Mouse (Mus musculus): ENCODE data around the gene Espn. TPM values are rescaled to one million over a fixed set of nuclear protein-coding genes. Genes with fewer than 3 reads are reported as not detected.
A peak's percentile ranks its signal among the peaks of the same experiment; 100 is the strongest.

Espn gene
- polyA plus RNA-seq, 1 experiment from 2014 or later, result 0.76 TPM

DNA sequence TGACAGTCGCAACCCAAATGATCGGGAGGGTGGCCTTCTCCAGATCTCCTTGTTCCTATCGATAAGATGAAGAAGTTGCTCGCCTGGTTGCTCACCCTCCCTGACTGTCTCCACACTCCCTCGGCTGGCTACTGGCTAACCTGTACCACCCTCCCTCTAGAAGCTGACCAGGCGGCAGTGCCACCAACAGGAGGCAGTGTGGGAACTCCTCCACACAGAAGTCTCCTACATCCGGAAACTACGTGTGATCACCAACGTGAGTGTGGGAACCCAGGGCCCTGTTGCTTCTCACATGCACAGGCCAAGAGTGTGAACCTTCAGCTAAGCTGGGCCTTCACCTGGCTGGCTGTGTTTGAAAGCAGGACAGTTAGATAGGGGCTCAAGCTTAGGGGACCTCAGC is 45.4 kb downstream of the Espn start:
- Histone ChIP-seq H3K4me3 (ENCODE audit: control insufficient read depth in 1 of 2, insufficient read depth in 1 of 2, low read depth in 1 of 2, low read length in 2 of 2) (no peak overlapping the region), H3K4me1 (ENCODE audit: control insufficient read depth in 2 of 2, insufficient read depth in 2 of 2, low read length in 2 of 2) (peaks cover 3 to 12% of the 10 kb centered on the region in 2 experiments; a peak in 3 of 4 replicates), H3K27me3 (ENCODE audit: control insufficient read depth, insufficient read depth, low read length) (no peaks in the 10 kb centered on the region), H3K4me2 (ENCODE audit: low read length) (no peak overlapping the region), H3K9me3 (ENCODE audit: control insufficient read depth, low read length) (no peaks in the 10 kb centered on the region), H3K36me3 (ENCODE audit: control insufficient read depth, insufficient read depth, low read length) (peaks cover 94% of the 10 kb centered on the region), H3K27ac (replicated peaks in 1 of 2; ENCODE audit: control insufficient read depth in 1 of 2, insufficient read depth in 1 of 2, low read depth in 2 of 2, low read length in 2 of 2) (no peak overlapping the region), H3K9ac (ENCODE audit: low read length) (no peak overlapping the region)
- no peak for ATAC-seq (ENCODE audit: insufficient number of reproducible peaks, insufficient read depth, low FRiP score, low read depth)
- WGBS, result 71% methylated on average over 9 of the region's 9 CpGs

DNA sequence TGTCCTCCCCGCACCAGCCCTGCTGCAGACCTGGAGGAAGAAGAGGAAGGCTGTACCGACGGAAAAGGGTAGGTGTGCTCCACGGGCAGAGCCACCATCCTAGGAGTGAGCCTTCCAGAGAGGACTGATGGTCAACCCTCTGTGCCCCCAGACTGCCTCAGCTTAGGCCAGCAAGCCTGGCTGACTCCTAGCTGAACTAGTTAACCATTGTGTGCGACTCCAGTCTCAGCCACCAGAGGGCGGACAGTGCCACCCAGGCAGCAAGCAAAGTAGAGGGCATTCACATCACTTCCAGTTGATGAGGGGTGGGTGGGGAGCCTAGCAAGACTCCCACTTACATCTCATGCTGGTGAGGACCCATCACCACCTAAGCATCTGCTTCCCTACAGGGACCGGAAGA is 49.1 kb downstream of the Espn start:
- Histone ChIP-seq H3K36me3 (ENCODE audit: control insufficient read depth, insufficient read depth, low read length) (peaks cover 59% of the 10 kb centered on the region), H3K9me3 (ENCODE audit: control insufficient read depth, low read length) (no peaks in the 10 kb centered on the region), H3K4me1 (ENCODE audit: control insufficient read depth in 2 of 2, insufficient read depth in 2 of 2, low read length in 2 of 2) (peaks cover 7 to 30% of the 10 kb centered on the region in 2 experiments), H3K27me3 (ENCODE audit: control insufficient read depth, insufficient read depth, low read length) (no peaks in the 10 kb centered on the region), H3K27ac (replicated peaks in 1 of 2; ENCODE audit: control insufficient read depth in 1 of 2, insufficient read depth in 1 of 2, low read depth in 2 of 2, low read length in 2 of 2) (no peak overlapping the region), H3K4me3 (ENCODE audit: control insufficient read depth in 1 of 2, insufficient read depth in 1 of 2, low read depth in 1 of 2, low read length in 2 of 2) (no peak overlapping the region), H3K4me2 (ENCODE audit: low read length) (no peak overlapping the region), H3K9ac (ENCODE audit: low read length) (no peak overlapping the region)
- WGBS, result 41% methylated on average over 7 of the region's 7 CpGs
- ATAC-seq (ENCODE audit: insufficient number of reproducible peaks, insufficient read depth, low FRiP score, low read depth), result no peak

GRCm38 (mm10) chr4:152101921-152102320 is 50.2 kb downstream of the Espn start:
- Histone ChIP-seq H3K36me3 (ENCODE audit: control insufficient read depth, insufficient read depth, low read length) (peaks cover 50% of the 10 kb centered on the region), H3K9ac (ENCODE audit: low read length) (no peak overlapping the region), H3K4me2 (ENCODE audit: low read length) (no peak overlapping the region), H3K27me3 (ENCODE audit: control insufficient read depth, insufficient read depth, low read length) (no peaks in the 10 kb centered on the region), H3K4me1 (ENCODE audit: control insufficient read depth in 2 of 2, insufficient read depth in 2 of 2, low read length in 2 of 2) (peaks cover 9 to 27% of the 10 kb centered on the region in 2 experiments), H3K9me3 (ENCODE audit: control insufficient read depth, low read length) (no peaks in the 10 kb centered on the region), H3K27ac (replicated peaks in 1 of 2; ENCODE audit: control insufficient read depth in 1 of 2, insufficient read depth in 1 of 2, low read depth in 2 of 2, low read length in 2 of 2) (peak overlapping the region in 1 of 2 experiments; percentile 35; a peak in 2 of 4 replicates), H3K4me3 (ENCODE audit: control insufficient read depth in 1 of 2, insufficient read depth in 1 of 2, low read depth in 1 of 2, low read length in 2 of 2) (no peak overlapping the region)
- WGBS, result 90% methylated on average over 16 of the region's 16 CpGs
- ATAC-seq (ENCODE audit: insufficient number of reproducible peaks, insufficient read depth, low FRiP score, low read depth), result no peak

DNA sequence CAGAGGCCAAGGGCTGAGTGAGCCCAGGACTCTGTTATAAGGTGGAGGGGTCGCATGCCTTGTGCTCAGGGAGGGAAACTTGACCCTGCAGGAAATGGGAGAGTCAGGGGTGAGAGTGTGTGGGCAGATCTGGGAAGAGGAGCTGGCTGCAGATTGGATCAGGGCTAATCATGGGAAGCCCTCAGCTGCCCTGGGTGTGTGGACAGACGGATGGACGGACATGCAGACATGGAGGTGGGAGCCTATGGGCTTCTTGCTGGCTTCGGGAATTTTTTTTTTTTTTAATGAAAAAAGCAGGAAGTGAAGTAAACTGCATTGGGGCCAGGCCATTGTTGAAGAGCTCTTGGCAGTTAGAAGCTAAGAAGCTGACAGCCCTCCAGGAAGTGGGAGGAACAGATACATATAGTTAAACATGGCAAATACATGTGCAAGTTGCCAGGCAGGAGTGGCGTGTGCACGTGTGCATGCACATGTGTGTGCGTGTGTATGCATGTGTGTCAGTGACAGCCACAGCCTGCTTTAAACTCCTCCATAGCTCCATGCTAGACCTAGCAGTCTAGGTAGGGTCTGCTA is 51.0 kb downstream of the Espn start:
- ATAC-seq (ENCODE audit: insufficient number of reproducible peaks, insufficient read depth, low FRiP score, low read depth), result no peak
- Histone ChIP-seq H3K4me3 (ENCODE audit: control insufficient read depth in 1 of 2, insufficient read depth in 1 of 2, low read depth in 1 of 2, low read length in 2 of 2) (no peak overlapping the region), H3K27me3 (ENCODE audit: control insufficient read depth, insufficient read depth, low read length) (no peaks in the 10 kb centered on the region), H3K36me3 (ENCODE audit: control insufficient read depth, insufficient read depth, low read length) (peaks cover 42% of the 10 kb centered on the region), H3K4me2 (ENCODE audit: low read length) (no peak overlapping the region), H3K27ac (replicated peaks in 1 of 2; ENCODE audit: control insufficient read depth in 1 of 2, insufficient read depth in 1 of 2, low read depth in 2 of 2, low read length in 2 of 2) (peak overlapping the region; percentile 59 to 68), H3K9ac (ENCODE audit: low read length) (no peak overlapping the region), H3K4me1 (ENCODE audit: control insufficient read depth in 2 of 2, insufficient read depth in 2 of 2, low read length in 2 of 2) (peaks cover 9 to 27% of the 10 kb centered on the region in 2 experiments), H3K9me3 (ENCODE audit: control insufficient read depth, low read length) (no peaks in the 10 kb centered on the region)
- WGBS, result 59% methylated on average over 7 of the region's 7 CpGs

DNA sequence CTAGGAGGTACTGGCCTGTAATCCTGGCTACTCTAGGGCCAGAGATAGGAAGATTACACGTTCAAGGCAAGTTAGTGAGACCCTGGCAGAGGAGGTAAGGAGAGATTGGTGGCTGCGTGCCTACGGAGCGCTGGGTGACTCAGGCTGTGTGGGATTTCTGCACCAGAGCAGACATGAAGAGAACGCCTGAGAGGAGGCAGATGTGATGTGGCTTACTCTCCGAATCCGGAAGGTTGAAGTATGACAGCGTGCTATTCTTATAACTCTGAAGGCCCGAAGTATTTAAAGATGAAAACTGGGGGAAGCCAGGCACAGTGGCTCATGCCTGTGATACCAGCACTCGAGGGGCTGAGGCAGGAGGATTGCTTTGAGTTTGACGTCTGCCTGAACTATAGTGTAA is 51.6 kb downstream of the Espn start:
- Histone ChIP-seq H3K27ac (replicated peaks in 1 of 2; ENCODE audit: control insufficient read depth in 1 of 2, insufficient read depth in 1 of 2, low read depth in 2 of 2, low read length in 2 of 2) (peak overlapping the region; percentile 59 to 68), H3K9ac (ENCODE audit: low read length) (no peak overlapping the region), H3K9me3 (ENCODE audit: control insufficient read depth, low read length) (no peaks in the 10 kb centered on the region), H3K4me1 (ENCODE audit: control insufficient read depth in 2 of 2, insufficient read depth in 2 of 2, low read length in 2 of 2) (peaks cover 9 to 27% of the 10 kb centered on the region in 2 experiments), H3K4me2 (ENCODE audit: low read length) (no peak overlapping the region), H3K36me3 (ENCODE audit: control insufficient read depth, insufficient read depth, low read length) (peaks cover 36% of the 10 kb centered on the region), H3K27me3 (ENCODE audit: control insufficient read depth, insufficient read depth, low read length) (no peaks in the 10 kb centered on the region), H3K4me3 (ENCODE audit: control insufficient read depth in 1 of 2, insufficient read depth in 1 of 2, low read depth in 1 of 2, low read length in 2 of 2) (no peak overlapping the region)
- WGBS, result 44% methylated on average over 11 of the region's 11 CpGs
- ATAC-seq (ENCODE audit: insufficient number of reproducible peaks, insufficient read depth, low FRiP score, low read depth), result no peak

GRCm38 (mm10) chr4:152097911-152098799 is 54.0 kb downstream of the Espn start:
- H3K4me3 ChIP-seq (ENCODE audit: control insufficient read depth in 1 of 2, insufficient read depth in 1 of 2, low read depth in 1 of 2, low read length in 2 of 2), result peak overlapping the region; percentile 43 to 50

DNA sequence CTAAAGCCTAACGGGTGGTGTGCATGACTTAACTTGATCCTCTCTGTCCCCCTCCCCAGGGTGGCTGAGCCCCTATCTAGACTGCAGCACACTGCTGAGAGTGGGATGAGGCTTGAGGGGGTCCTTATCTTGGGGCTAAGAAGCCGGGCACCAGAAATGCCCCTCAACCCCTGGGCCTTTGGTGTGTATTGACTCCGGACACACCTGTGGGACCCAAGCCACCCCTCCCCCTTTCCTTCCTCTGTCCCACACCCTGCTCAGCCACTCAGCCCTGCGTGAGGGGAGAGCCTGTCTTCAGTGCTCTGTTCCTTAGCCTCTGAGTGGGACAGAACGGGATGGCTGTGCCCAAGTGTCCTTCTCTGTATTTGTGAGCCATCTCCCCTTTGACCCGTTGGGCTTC is 55.2 kb downstream of the Espn start:
- Histone ChIP-seq H3K27ac (replicated peaks in 1 of 2; ENCODE audit: control insufficient read depth in 1 of 2, insufficient read depth in 1 of 2, low read depth in 2 of 2, low read length in 2 of 2) (peak overlapping the region; percentile 84 to 86), H3K4me2 (ENCODE audit: low read length) (peak overlapping the region; percentile 43), H3K4me1 (ENCODE audit: control insufficient read depth in 2 of 2, insufficient read depth in 2 of 2, low read length in 2 of 2) (peaks cover 16 to 42% of the 10 kb centered on the region in 2 experiments), H3K9me3 (ENCODE audit: control insufficient read depth, low read length) (no peaks in the 10 kb centered on the region), H3K9ac (ENCODE audit: low read length) (peak overlapping the region; percentile 72), H3K36me3 (ENCODE audit: control insufficient read depth, insufficient read depth, low read length) (peaks cover 3% of the 10 kb centered on the region), H3K4me3 (ENCODE audit: control insufficient read depth in 1 of 2, insufficient read depth in 1 of 2, low read depth in 1 of 2, low read length in 2 of 2) (peak overlapping the region; percentile 43 to 50), H3K27me3 (ENCODE audit: control insufficient read depth, insufficient read depth, low read length) (no peaks in the 10 kb centered on the region)
- WGBS, result 41% methylated on average over 6 of the region's 6 CpGs
- peak; percentile 6; the same call in 1 of the 2 replicates for ATAC-seq (ENCODE audit: insufficient number of reproducible peaks, insufficient read depth, low FRiP score, low read depth)

More at GRCm38 (mm10) chr4:152097911-152098799, 54.0 kb downstream of the Espn start:
- peak overlapping the region in 1 of 2 experiments; percentile 86; a peak in 2 of 4 replicates for H3K27ac ChIP-seq (replicated peaks in 1 of 2; ENCODE audit: control insufficient read depth in 1 of 2, insufficient read depth in 1 of 2, low read depth in 2 of 2, low read length in 2 of 2)
- H3K9ac ChIP-seq (ENCODE audit: low read length), result peak overlapping the region; percentile 7; the same call in 1 of the 2 replicates
- H3K36me3 ChIP-seq (ENCODE audit: control insufficient read depth, insufficient read depth, low read length), result peaks cover 15% of the 10 kb centered on the region
- no peaks in the 10 kb centered on the region for H3K9me3 ChIP-seq (ENCODE audit: control insufficient read depth, low read length)
- no peaks in the 10 kb centered on the region for H3K27me3 ChIP-seq (ENCODE audit: control insufficient read depth, insufficient read depth, low read length)
- H3K4me1 ChIP-seq (ENCODE audit: control insufficient read depth in 2 of 2, insufficient read depth in 2 of 2, low read length in 2 of 2), result peaks cover 9 to 31% of the 10 kb centered on the region in 2 experiments
- no peak for ATAC-seq (ENCODE audit: insufficient number of reproducible peaks, insufficient read depth, low FRiP score, low read depth)
- H3K4me2 ChIP-seq (ENCODE audit: low read length), result peak overlapping the region; percentile 43
- WGBS, result 22% methylated on average over 11 of the region's 11 CpGs

All from heart, embryonic 14.5 days (tissue).